Mouse (Mus musculus) olfactory bulb, adult 2 months (tissue): Measurements from ENCODE around the gene Gm45716. TPM values are rescaled to one million over a fixed set of nuclear protein-coding genes. Genes with fewer than 3 reads are reported as not detected.

Experiments used
- H3K27ac ChIP-seq: fragments of 200-500 bp; 2 replicates; pipeline ENCODE4 v1.5.1; 2012; ENCODE audit warnings: low read depth, low read length; ENCODE audit not compliant: insufficient read depth
- H3K4me1 ChIP-seq: fragments of 200-500 bp; 2 replicates; pipeline ENCODE4 v1.6.1; 2012; ENCODE audit warnings: low read length; ENCODE audit not compliant: control insufficient read depth, insufficient read depth
- H3K4me3 ChIP-seq: fragments of 200-500 bp; 2 replicates; pipeline ENCODE4 v1.5.1; 2012; ENCODE audit warnings: mild to moderate bottlenecking, low read depth, low read length, moderate library complexity; ENCODE audit not compliant: insufficient read depth
- CTCF ChIP-seq: fragments of 200-500 bp; IDR thresholded peaks from 2 replicates; pipeline ENCODE4 v1.5.1; 2012; ENCODE audit warnings: low read depth, mild to moderate bottlenecking, low read length, moderate library complexity; ENCODE audit not compliant: insufficient read depth
- POLR2A ChIP-seq: fragments of 200-500 bp; IDR thresholded peaks from 2 replicates; pipeline ENCODE4 v1.6.1; 2012; ENCODE audit warnings: mild to moderate bottlenecking, low read depth, low read length, moderate library complexity; ENCODE audit not compliant: insufficient read depth
- WGBS: fragments of 180-500 bp; shearing (Covaris S2); methylation state at CpG from one replicate; pipeline ENCODE4 v1.1.7; 2018; 5-methylcytosine and 5-hydroxymethylcytosine counted together
- polyA plus RNA-seq: library from polyadenylated mRNA; stranded (reverse); fragments of >200 nt; gene quantifications from 2 replicates; pipeline ENCODE4 v1.2.4, GENCODE M21; 2012; ENCODE audit warnings: low replicate concordance; ENCODE audit not compliant: missing spikeins, insufficient read depth, insufficient read length

The Gm45716 gene
- polyA plus RNA-seq, 1 experiment = not detected

GRCm38 (mm10) chr11:90169200-90170013, 18.1 kb upstream of the Gm45716 start:
- H3K27ac ChIP-seq = no peak overlapping the region

DNA sequence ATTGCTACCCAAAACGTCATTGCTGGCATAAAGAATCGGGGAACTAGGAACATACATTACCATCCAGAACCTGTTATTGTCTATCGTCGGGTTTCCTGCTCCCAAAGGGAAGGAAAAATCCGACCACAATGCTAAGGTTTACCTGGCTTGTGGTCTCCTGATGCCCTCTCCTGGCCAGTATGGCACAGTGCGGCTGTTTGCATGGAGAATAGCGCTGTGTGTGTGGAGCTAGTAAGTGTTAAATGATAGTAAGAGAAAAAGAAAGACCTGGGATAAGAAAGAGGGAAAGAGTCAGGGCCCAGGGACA, 17.5 kb upstream of the Gm45716 start:
- no peaks in the 10 kb centered on the region for H3K4me1 ChIP-seq
- 1% methylated on average over 7 of the region's 7 CpGs for WGBS
- no peak overlapping the region for H3K4me3 ChIP-seq
- H3K27ac ChIP-seq = no peak overlapping the region
- no peak for TF ChIP-seq POLR2A
- TF ChIP-seq CTCF = peak; percentile 78

More at GRCm38 (mm10) chr11:90169200-90170013, 18.1 kb upstream of the Gm45716 start:
- WGBS = 50% methylated on average over 20 of the region's 20 CpGs
- Histone ChIP-seq H3K4me1 (no peaks in the 10 kb centered on the region), H3K4me3 (no peak overlapping the region)
- TF ChIP-seq POLR2A (no peak), CTCF (no peak)

DNA sequence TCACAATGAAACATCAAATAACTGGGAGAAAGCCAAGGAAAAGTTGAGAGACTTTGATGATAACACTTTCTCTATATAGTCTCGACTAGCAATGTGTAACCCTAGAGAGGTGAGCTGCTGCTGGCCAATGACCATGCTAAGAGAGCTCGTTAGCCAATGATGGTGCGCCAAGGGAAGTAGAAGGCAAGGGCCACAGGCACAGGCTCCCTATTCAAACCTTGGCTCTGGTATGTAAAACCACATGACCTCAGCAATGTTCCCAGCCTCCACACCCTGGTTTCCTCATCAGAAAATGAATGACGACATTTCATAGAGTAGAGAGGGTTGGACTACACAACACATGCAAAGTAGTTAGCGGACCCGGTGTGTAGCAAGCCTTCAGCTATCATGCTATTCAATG, 15.2 kb upstream of the Gm45716 start:
- Histone ChIP-seq H3K27ac (no peak overlapping the region), H3K4me3 (no peak overlapping the region), H3K4me1 (no peaks in the 10 kb centered on the region)
- 85% methylated on average over 6 of the region's 6 CpGs for WGBS
- TF ChIP-seq CTCF = no peak
- no peak for TF ChIP-seq POLR2A

- Histone ChIP-seq H3K4me3 (no peak overlapping the region), H3K4me1 (no peaks in the 10 kb centered on the region), H3K27ac (no peak overlapping the region)
- WGBS = 63% methylated on average over 14 of the region's 14 CpGs
- TF ChIP-seq CTCF = no peak
- TF ChIP-seq POLR2A = no peak
Observed at GRCm38 (mm10) chr11:90175634-90176300, 11.7 kb upstream of the Gm45716 start.

GRCm38 (mm10) chr11:90177389-90177788, 10.1 kb upstream of the Gm45716 start:
- Histone ChIP-seq H3K27ac (no peak overlapping the region), H3K4me3 (no peak overlapping the region), H3K4me1 (no peaks in the 10 kb centered on the region)
- 94% methylated on average over 6 of the region's 6 CpGs for WGBS
- TF ChIP-seq CTCF (no peak), POLR2A (no peak)

- H3K4me1 ChIP-seq = no peaks in the 10 kb centered on the region
- H3K27ac ChIP-seq = no peak overlapping the region
- WGBS = 9% methylated on average over 2 of the region's 2 CpGs
- no peak for TF ChIP-seq POLR2A
- no peak for TF ChIP-seq CTCF
- H3K4me3 ChIP-seq = no peak overlapping the region
Observed at GRCm38 (mm10) chr11:90183361-90183760, 4.1 kb upstream of the Gm45716 start.

- TF ChIP-seq POLR2A = no peak
- TF ChIP-seq CTCF = no peak
- H3K27ac ChIP-seq = no peak overlapping the region
- WGBS = 68% methylated on average over 4 of the region's 4 CpGs
- no peak overlapping the region for H3K4me3 ChIP-seq
- H3K4me1 ChIP-seq = no peaks in the 10 kb centered on the region
Observed at GRCm38 (mm10) chr11:90184756-90185155, 2.7 kb upstream of the Gm45716 start.

GRCm38 (mm10) chr11:90190156-90190555, 2.7 kb downstream of the Gm45716 start:
- H3K4me1 ChIP-seq = no peaks in the 10 kb centered on the region
- TF ChIP-seq POLR2A = no peak
- no peak for TF ChIP-seq CTCF
- H3K4me3 ChIP-seq = no peak overlapping the region
- WGBS = 97% methylated on average over 3 of the region's 3 CpGs
- no peak overlapping the region for H3K27ac ChIP-seq

GRCm38 (mm10) chr11:90194946-90195345, 7.5 kb downstream of the Gm45716 start:
- Histone ChIP-seq H3K4me1 (no peaks in the 10 kb centered on the region), H3K4me3 (no peak overlapping the region), H3K27ac (no peak overlapping the region)
- WGBS = 43% methylated on average over 1 of the region's 1 CpGs
- TF ChIP-seq CTCF (no peak), POLR2A (no peak)
